Comparison of ENCODE assay signal across 10 mouse cellular contexts in genomic region chr19:15838327-15838726, GRCm38 (mm10).
DNase-seq lines count a peak whose midpoint lies in the region; ATAC-seq lines count a peak whose summit lies in the region.
"Had no signal": no experiment of that assay in that cellular context is flagged by ENCODE, and none has a peak within 500 bp of the region (broad histone marks: within the 10 kb centered on the region; RNA-seq: fewer than 3 reads in every experiment).

No protein-coding gene starts in this region.

- no peak overlapping the region for H3K4me3 ChIP-seq in midbrain, embryonic 13.5 days (replicated peaks)
- H3K4me3 ChIP-seq in midbrain, embryonic 11.5 days (ENCODE audit: low read depth, low read length): no peak overlapping the region
- H3K4me3 ChIP-seq in hindbrain, embryonic 13.5 days: no peak overlapping the region

- ATAC-seq in midbrain, embryonic 13.5 days: no peak
- ATAC-seq in midbrain, embryonic 11.5 days (ENCODE audit: low FRiP score): no peak
- ATAC-seq in hindbrain, embryonic 13.5 days (ENCODE audit: low FRiP score): 0 out of 2 replicates have a peak, but pooled peaks have one; percentile 25
- ATAC-seq: CD4-positive, CD25-positive, alpha-beta regulatory T cell, adult 4 months had no signal

- no peak overlapping the region for H3K4me2 ChIP-seq in midbrain, embryonic 13.5 days (replicated peaks)
- H3K4me2 ChIP-seq in midbrain, embryonic 11.5 days: no peak overlapping the region
- H3K4me2 ChIP-seq in hindbrain, embryonic 13.5 days: no peak overlapping the region

- H3K9me3 ChIP-seq in midbrain, embryonic 13.5 days: no peaks in the 10 kb centered on the region; the same call in 1 of the 2 replicates
- H3K9me3 ChIP-seq in midbrain, embryonic 11.5 days (ENCODE audit: control insufficient read depth, low read length): no peaks in the 10 kb centered on the region
- H3K9me3 ChIP-seq in hindbrain, embryonic 13.5 days: no peaks in the 10 kb centered on the region

- no peaks in the 10 kb centered on the region; the same call in 1 of the 2 replicates for H3K27me3 ChIP-seq in midbrain, embryonic 13.5 days
- no peaks in the 10 kb centered on the region; the same call in 1 of the 2 replicates for H3K27me3 ChIP-seq in midbrain, embryonic 11.5 days (ENCODE audit: control insufficient read depth, insufficient read depth, low read length)
- H3K27me3 ChIP-seq in hindbrain, embryonic 13.5 days: no peaks in the 10 kb centered on the region

- peak overlapping the region; percentile 83 for H3K27ac ChIP-seq in midbrain, embryonic 13.5 days
- no peak overlapping the region for H3K27ac ChIP-seq in midbrain, embryonic 11.5 days (ENCODE audit: low read depth, low read length)
- peak overlapping the region; percentile 80 for H3K27ac ChIP-seq in hindbrain, embryonic 13.5 days

- peak; percentile 14 for DNase-seq in gastrocnemius, postnatal 14 days
- DNase-seq in gastrocnemius, postnatal 25 days: no peak
- DNase-seq in midbrain, embryonic 11.5 days (ENCODE audit: low spot score, missing footprints): no peak
- DNase-seq in retina, embryonic 14.5 days (ENCODE audit: low spot score): peak; percentile 42
- DNase-seq in urinary bladder, postnatal 4 days (ENCODE audit: low spot score in 2 of 2): no peak
- DNase-seq in left cerebral cortex, adult 11 months (ENCODE audit: low spot score): no peak
- DNase-seq: cerebellum, adult 8-10 months had no signal

- WGBS in midbrain, embryonic 13.5 days: 18% methylated on average over 5 of the region's 5 CpGs
- 45% methylated on average over 5 of the region's 5 CpGs for WGBS in midbrain, embryonic 11.5 days
- 13% methylated on average over 5 of the region's 5 CpGs for WGBS in hindbrain, embryonic 13.5 days

- intact Hi-C loops in gastrocnemius, postnatal 14 days (cut with DNase I; ENCODE audit: low total_unique reads): no loop called here

- H3K4me1 ChIP-seq in midbrain, embryonic 13.5 days (replicated peaks): peaks cover 36% of the 10 kb centered on the region
- peaks cover 12% of the 10 kb centered on the region for H3K4me1 ChIP-seq in midbrain, embryonic 11.5 days (ENCODE audit: control insufficient read depth, insufficient read depth, low read length)
- peaks cover 37% of the 10 kb centered on the region for H3K4me1 ChIP-seq in hindbrain, embryonic 13.5 days (replicated peaks)

- no peak overlapping the region for H3K9ac ChIP-seq in midbrain, embryonic 13.5 days (replicated peaks)
- no peak overlapping the region for H3K9ac ChIP-seq in midbrain, embryonic 11.5 days (ENCODE audit: low read length)
- no peak overlapping the region for H3K9ac ChIP-seq in hindbrain, embryonic 13.5 days

- H3K36me3 ChIP-seq in midbrain, embryonic 13.5 days: no peaks in the 10 kb centered on the region
- no peaks in the 10 kb centered on the region for H3K36me3 ChIP-seq in midbrain, embryonic 11.5 days (ENCODE audit: control insufficient read depth, insufficient read depth, low read length)
- no peaks in the 10 kb centered on the region for H3K36me3 ChIP-seq in hindbrain, embryonic 13.5 days

Comparison
In these comparisons a context has a peak if more than half of its experiments do, and no peak if none do; other contexts are left out.
1. DNase-seq: peak in gastrocnemius, postnatal 14 days (single experiment) and retina, embryonic 14.5 days (single experiment); none in gastrocnemius, postnatal 25 days (single experiment), midbrain, embryonic 11.5 days (single experiment), urinary bladder, postnatal 4 days (0 of 2) and left cerebral cortex, adult 11 months (single experiment).